Mouse (Mus musculus) heart, postnatal 0 days (tissue): ENCODE results near the gene Sash1.

Source experiments
- CTCF ChIP-seq: IDR thresholded peaks from 2 replicates; pipeline ENCODE4 v1.5.1; 2016; ENCODE audit warnings: antibody characterized with exemption, control low read depth, low read depth
- EP300 ChIP-seq: IDR thresholded peaks from 2 replicates; pipeline ENCODE4 v1.6.1; 2016; ENCODE audit warnings: antibody characterized with exemption, low read depth

DNA sequence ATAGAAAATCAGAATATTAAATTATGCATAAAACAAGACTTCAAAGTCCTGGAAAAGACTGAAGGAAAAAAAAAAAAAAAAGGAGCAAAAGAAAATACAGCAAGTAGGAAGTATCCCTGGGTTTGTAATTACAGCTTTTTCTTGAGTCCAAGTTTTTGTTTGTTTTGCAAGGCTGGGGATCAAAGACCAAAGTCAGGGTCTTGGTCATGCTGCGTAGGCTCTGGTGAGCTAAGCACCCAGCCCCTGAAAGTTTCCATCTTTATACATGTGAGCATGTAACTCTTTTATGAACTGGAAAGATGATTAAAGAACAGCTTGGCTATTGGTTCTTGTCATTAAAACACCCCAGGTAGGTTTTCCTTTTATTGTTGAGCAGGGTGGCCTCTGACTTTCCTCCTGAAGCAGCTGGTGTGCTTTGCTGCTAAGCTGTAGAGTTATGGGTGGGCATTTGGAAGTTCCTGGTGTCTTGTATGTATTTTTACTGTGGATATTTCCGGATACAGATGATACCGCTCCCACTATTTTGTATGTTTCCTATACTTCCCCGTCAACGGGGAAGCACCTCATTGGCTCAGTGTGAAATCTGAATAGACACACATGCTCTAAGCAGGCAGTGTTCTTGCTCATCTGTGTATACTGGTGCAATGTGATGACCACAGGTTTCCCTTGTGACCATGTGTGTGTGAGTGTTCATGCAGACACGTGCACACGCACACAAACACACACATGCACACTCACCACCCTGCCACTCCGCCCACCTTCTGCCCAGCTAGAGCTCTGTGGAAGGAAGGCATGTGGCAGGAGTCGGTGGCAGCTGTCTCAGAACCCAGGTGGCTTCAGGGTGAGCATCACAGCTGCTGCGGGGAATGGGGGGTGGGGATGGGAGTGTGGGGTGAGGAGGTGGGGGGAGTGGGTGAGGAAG, 47.8 kb upstream of the Sash1 start:
- TF ChIP-seq EP300: no peak
- TF ChIP-seq CTCF: no peak
